Mouse (Mus musculus): ENCODE data around the gene Cars. TPM values are rescaled to one million over a fixed set of nuclear protein-coding genes. Genes with fewer than 3 reads are reported as not detected.

Cars gene
- total RNA-seq, 2 experiments from 2014 or later, result 53.2 to 57.8 TPM

GRCm38 (mm10) chr7:143513763-143514415, 86.0 kb downstream of the Cars start:
- DNase-seq (ENCODE audit: low spot score in 2 of 2), result no peak

- DNase-seq (ENCODE audit: low spot score in 2 of 2), result no peak
Measured at GRCm38 (mm10) chr7:143511335-143511712, 88.6 kb downstream of the Cars start.

GRCm38 (mm10) chr7:143510593-143511334, 89.1 kb downstream of the Cars start:
- DNase-seq (ENCODE audit: low spot score in 2 of 2), result no peak

GRCm38 (mm10) chr7:143509566-143509965, 90.3 kb downstream of the Cars start:
- no peak for DNase-seq (ENCODE audit: low spot score in 2 of 2)

Small RNA genes within 50 kb of the gene (microRNA-seq; reads per million reads assigned to microRNA genes)
- 0.21 to 0.50 reads per million in 2 experiments for gene Mir7064

Other genes starting within 250 kb of the Cars start
- gene Cdkn1c, start 139.0 kb downstream of the Cars start, total RNA-seq (2021), result 10 to 100 TPM; 11.9 to 13.3 TPM
- gene Slc22a18, start 126.4 kb downstream of the Cars start, total RNA-seq (2021), result under 1 TPM; 0.68 to 0.86 TPM
- not detected for gene Phlda2, start 96.9 kb downstream of the Cars start, total RNA-seq (2021)
- 100 to 1,000 TPM; 110 to 119 TPM for gene Nap1l4, start 51.0 kb downstream of the Cars start, total RNA-seq (2021)
- gene Tnfrsf26, start 28.6 kb upstream of the Cars start, total RNA-seq (2021), result not detected
- 1 to 10 TPM; 1.7 to 2.1 TPM for gene Tnfrsf22, start 49.6 kb upstream of the Cars start, total RNA-seq (2021)
- gene Tnfrsf23, start 85.8 kb upstream of the Cars start, total RNA-seq (2021), result 1 to 10 TPM; 1.0 to 1.1 TPM
- gene Osbpl5, start 156.9 kb upstream of the Cars start, total RNA-seq (2021), result 10 to 100 TPM; 34.1 to 36.6 TPM
- gene Mrgprg, start 166.9 kb upstream of the Cars start, total RNA-seq (2021), result not detected
- 1 to 10 TPM; 6.4 to 7.2 TPM for gene Mrgpre, start 184.4 kb upstream of the Cars start, total RNA-seq (2021)
- gene Nadsyn1, start 222.8 kb upstream of the Cars start, total RNA-seq (2021), result 1 to 10 TPM; 4.7 to 9.0 TPM
- 10 to 100 TPM; 34.4 to 36.7 TPM for gene Dhcr7, start 223.1 kb upstream of the Cars start, total RNA-seq (2021)